Mouse (Mus musculus) thymus, adult 2 months (tissue): ENCODE data around the gene Spire2.

Experiments
- CTCF ChIP-seq: fragments of 200-500 bp; IDR thresholded peaks from 2 replicates; pipeline ENCODE4 v1.5.1; 2012; ENCODE audit warnings: mild to moderate bottlenecking, control low read depth, low read length, moderate library complexity, borderline replicate concordance; ENCODE audit not compliant: control insufficient read depth, poor library complexity, insufficient read depth; ENCODE audit errors: extremely low read depth
- POLR2A ChIP-seq: fragments of 200-500 bp; IDR thresholded peaks from 2 replicates; pipeline ENCODE4 v1.6.1; 2012; ENCODE audit warnings: mild to moderate bottlenecking, low read length, control low read depth, moderate library complexity; ENCODE audit not compliant: control insufficient read depth, poor library complexity, insufficient read depth; ENCODE audit errors: extremely low read depth

DNA sequence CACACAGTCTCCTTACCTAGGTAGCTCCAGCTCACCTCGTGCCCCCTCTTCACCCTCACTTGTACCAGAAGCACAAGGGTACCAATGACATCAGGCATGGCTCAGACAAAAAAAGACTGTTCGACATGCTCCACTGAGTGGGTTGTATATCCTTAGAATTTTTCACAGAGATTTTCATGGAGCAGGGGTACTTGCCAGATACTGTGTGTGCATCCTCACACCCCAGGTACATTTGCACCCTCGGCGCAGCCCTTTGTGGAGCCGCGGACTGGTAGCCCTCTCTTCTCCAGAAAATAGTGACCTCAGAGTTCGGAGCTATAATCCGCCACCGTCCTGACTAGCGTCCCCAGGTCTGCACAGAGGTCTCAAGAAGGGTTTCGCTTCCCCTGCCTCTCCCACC lies 78.3 kb downstream of the Spire2 start:
- TF ChIP-seq CTCF, result no peak
- no peak for TF ChIP-seq POLR2A
